Mouse (Mus musculus): ENCODE data around the gene Plcb4.

The Plcb4 gene

GRCm38 (mm10) chr2:135855890-135856490, 197.2 kb downstream of the Plcb4 start:
- no peak for DNase-seq (ENCODE audit: low read depth, low spot score)

- no peak for DNase-seq (ENCODE audit: low read depth, low spot score)
These were observed 198.0 kb downstream of the Plcb4 start for GRCm38 (mm10) chr2:135856826-135857225.

GRCm38 (mm10) chr2:135861531-135862488, 203.0 kb downstream of the Plcb4 start:
- no peak for DNase-seq (ENCODE audit: low read depth, low spot score)

GRCm38 (mm10) chr2:135862489-135863390, 203.9 kb downstream of the Plcb4 start:
- no peak for DNase-seq (ENCODE audit: low read depth, low spot score)

GRCm38 (mm10) chr2:135863391-135864076, 204.7 kb downstream of the Plcb4 start:
- no peak for DNase-seq (ENCODE audit: low read depth, low spot score)

- DNase-seq (ENCODE audit: low read depth, low spot score) = no peak
These were observed 207.6 kb downstream of the Plcb4 start for GRCm38 (mm10) chr2:135866421-135866820.

- no peak for DNase-seq (ENCODE audit: low read depth, low spot score)
These were observed 208.0 kb downstream of the Plcb4 start for GRCm38 (mm10) chr2:135866838-135867237.

GRCm38 (mm10) chr2:135869637-135870036, 210.8 kb downstream of the Plcb4 start:
- DNase-seq (ENCODE audit: low read depth, low spot score) = no peak

- no peak for DNase-seq (ENCODE audit: low read depth, low spot score)
These were observed 214.3 kb downstream of the Plcb4 start for GRCm38 (mm10) chr2:135873146-135873545.

- DNase-seq (ENCODE audit: low read depth, low spot score) = no peak
These were observed 214.9 kb downstream of the Plcb4 start for GRCm38 (mm10) chr2:135873761-135874160.

GRCm38 (mm10) chr2:135875549-135875948, 216.7 kb downstream of the Plcb4 start:
- no peak for DNase-seq (ENCODE audit: low read depth, low spot score)

GRCm38 (mm10) chr2:135879356-135879755, 220.5 kb downstream of the Plcb4 start:
- no peak for DNase-seq (ENCODE audit: low read depth, low spot score)

- no peak for DNase-seq (ENCODE audit: low read depth, low spot score)
These were observed 221.5 kb downstream of the Plcb4 start for GRCm38 (mm10) chr2:135880269-135880760.

- DNase-seq (ENCODE audit: low read depth, low spot score) = no peak
These were observed 224.5 kb downstream of the Plcb4 start for GRCm38 (mm10) chr2:135883359-135883758.

- DNase-seq (ENCODE audit: low read depth, low spot score) = no peak
These were observed 225.8 kb downstream of the Plcb4 start for GRCm38 (mm10) chr2:135884534-135885180.

GRCm38 (mm10) chr2:135885607-135886006, 226.8 kb downstream of the Plcb4 start:
- no peak for DNase-seq (ENCODE audit: low read depth, low spot score)

- DNase-seq (ENCODE audit: low read depth, low spot score) = no peak
These were observed 227.4 kb downstream of the Plcb4 start for GRCm38 (mm10) chr2:135886081-135886679.

- DNase-seq (ENCODE audit: low read depth, low spot score) = no peak
These were observed 229.0 kb downstream of the Plcb4 start for GRCm38 (mm10) chr2:135887805-135888204.

GRCm38 (mm10) chr2:135888206-135888605, 229.4 kb downstream of the Plcb4 start:
- DNase-seq (ENCODE audit: low read depth, low spot score) = no peak

GRCm38 (mm10) chr2:135888767-135889166, 230.0 kb downstream of the Plcb4 start:
- no peak for DNase-seq (ENCODE audit: low read depth, low spot score)

Measured in brain, embryonic 18.5 days (tissue).